Mouse (Mus musculus): ENCODE measurements around the gene Rab36.

DNA sequence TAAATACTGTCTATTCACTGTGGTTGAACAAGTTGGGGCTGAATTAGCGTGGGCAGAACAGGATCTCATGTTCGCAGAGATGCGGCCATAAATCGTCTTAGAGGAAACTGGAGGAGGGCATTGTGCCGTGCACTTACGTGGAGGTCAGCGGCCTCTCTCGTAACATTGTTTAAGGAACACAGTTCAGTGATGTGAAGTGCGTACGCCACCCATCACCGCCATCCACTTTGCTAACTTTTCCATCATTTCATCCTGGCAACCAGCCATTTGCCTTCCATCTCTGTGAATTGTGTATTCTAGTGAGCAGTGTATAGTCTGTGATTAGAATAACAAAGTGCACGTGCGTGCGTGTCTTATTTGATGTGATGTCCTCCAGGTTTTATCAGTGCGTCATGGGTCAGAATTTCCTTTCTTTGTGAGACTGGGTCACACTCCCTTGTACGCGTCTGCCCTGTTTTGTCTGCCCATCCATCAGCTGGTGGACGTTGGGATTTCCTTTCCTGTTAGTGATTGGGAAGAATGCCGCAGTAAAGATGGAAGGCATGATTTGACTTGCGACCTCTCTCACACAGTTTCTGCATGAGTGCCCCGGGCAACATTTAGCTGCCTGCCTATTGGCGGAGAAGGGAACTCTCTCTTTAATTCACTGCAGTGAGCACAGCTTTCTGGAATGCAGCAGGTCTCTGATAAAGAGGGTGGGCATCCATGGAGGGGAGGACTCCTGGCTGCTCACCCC is 56.6 kb downstream of the Rab36 start:
- TF ChIP-seq POLR2A (IDR thresholded peaks at IDR 0.05; ENCODE audit: insufficient read depth, low read depth, low read length) = no peak
- no peak for TF ChIP-seq CTCF (IDR thresholded peaks at IDR 0.05; ENCODE audit: insufficient read depth, low read depth, low read length)
